Mouse (Mus musculus) testis, postnatal 10 days (tissue): ENCODE measurements around the gene Gpx1.

Source experiments
- DNase-seq: peaks from one replicate; pipeline ENCODE4 v3.0.0; 2021; ENCODE audit warnings: low spot score

The Gpx1 gene

GRCm38 (mm10) chr9:108340258-108341138 is 1.8 kb downstream of the Gpx1 start:
- no peak for DNase-seq

- no peak for DNase-seq
These were observed 2.4 kb downstream of the Gpx1 start for GRCm38 (mm10) chr9:108341139-108341475.

- DNase-seq, result no peak
These were observed 3.1 kb downstream of the Gpx1 start for GRCm38 (mm10) chr9:108341801-108342200.

- no peak for DNase-seq
These were observed 3.7 kb downstream of the Gpx1 start for GRCm38 (mm10) chr9:108342301-108342831.

GRCm38 (mm10) chr9:108343331-108343730 is 4.6 kb downstream of the Gpx1 start:
- DNase-seq, result no peak

- no peak for DNase-seq
These were observed 5.1 kb downstream of the Gpx1 start for GRCm38 (mm10) chr9:108343835-108344234.

- no peak for DNase-seq
These were observed 5.8 kb downstream of the Gpx1 start for GRCm38 (mm10) chr9:108344471-108344870.

- DNase-seq, result no peak
These were observed 8.3 kb downstream of the Gpx1 start for GRCm38 (mm10) chr9:108347024-108347423.

GRCm38 (mm10) chr9:108347540-108348289 is 9.0 kb downstream of the Gpx1 start, which contains the start of gene Usp4:
Gene Usp4, plus strand, starts transcription at chr9:108347853.
- DNase-seq, result peak; percentile 94

- no peak for DNase-seq
These were observed 9.6 kb downstream of the Gpx1 start for GRCm38 (mm10) chr9:108348290-108348680.

- DNase-seq, result no peak
These were observed 11.0 kb downstream of the Gpx1 start for GRCm38 (mm10) chr9:108349727-108350126.

GRCm38 (mm10) chr9:108378234-108378633 is 39.5 kb downstream of the Gpx1 start:
- DNase-seq, result no peak

- DNase-seq, result no peak
These were observed 40.0 kb downstream of the Gpx1 start for GRCm38 (mm10) chr9:108378736-108379135.

- no peak for DNase-seq
These were observed 40.6 kb downstream of the Gpx1 start for GRCm38 (mm10) chr9:108379294-108379693.

GRCm38 (mm10) chr9:108381382-108381781 is 42.7 kb downstream of the Gpx1 start:
- DNase-seq, result no peak

- no peak for DNase-seq
These were observed 46.3 kb downstream of the Gpx1 start for GRCm38 (mm10) chr9:108385006-108385405.

GRCm38 (mm10) chr9:108386816-108387215 is 48.1 kb downstream of the Gpx1 start:
- DNase-seq, result no peak

GRCm38 (mm10) chr9:108388601-108389000 is 49.9 kb downstream of the Gpx1 start:
- DNase-seq, result no peak

GRCm38 (mm10) chr9:108389220-108389619 is 50.5 kb downstream of the Gpx1 start:
- DNase-seq, result peak; percentile 55
